Mouse (Mus musculus) forebrain, embryonic 16.5 days (tissue): Measurements from ENCODE around the gene Sumo1. TPM values are rescaled to one million over a fixed set of nuclear protein-coding genes. Genes with fewer than 3 reads are reported as not detected.

Experiments
- ATAC-seq: fragments of 200-750 bp; cut with Nextera tagmentation; 2 replicates; pipeline ENCODE4 v1.8.0; 2017; ENCODE audit warnings: mild to moderate bottlenecking, moderate library complexity
- H3K27ac ChIP-seq: fragments of 300-500 bp; sonication (generic); 2 replicates; pipeline ENCODE4 v1.5.1; 2014; ENCODE audit warnings: low read length, control low read depth
- H3K27me3 ChIP-seq: fragments of 300-500 bp; sonication (generic); replicated peaks from 2 replicates; pipeline ENCODE4 v1.6.1; 2014; ENCODE audit warnings: low read length; ENCODE audit not compliant: control insufficient read depth, insufficient read depth
- H3K36me3 ChIP-seq: fragments of 300-500 bp; sonication (generic); 2 replicates; pipeline ENCODE4 v1.6.1; 2014; ENCODE audit not compliant: control insufficient read depth, insufficient read depth
- H3K4me1 ChIP-seq: fragments of 300-500 bp; sonication (generic); replicated peaks from 2 replicates; pipeline ENCODE4 v1.6.1; 2014; ENCODE audit warnings: low read length; ENCODE audit not compliant: control insufficient read depth, insufficient read depth
- H3K4me2 ChIP-seq: fragments of 300-500 bp; sonication (generic); 2 replicates; pipeline ENCODE4 v1.6.1; 2014; ENCODE audit warnings: mild to moderate bottlenecking, low read length, control low read depth
- H3K4me3 ChIP-seq: fragments of 300-500 bp; sonication (generic); replicated peaks from 2 replicates; pipeline ENCODE4 v1.5.1; 2014; ENCODE audit warnings: mild to moderate bottlenecking, low read length, control low read depth
- H3K9ac ChIP-seq: fragments of 300-500 bp; sonication (generic); replicated peaks from 2 replicates; pipeline ENCODE4 v1.6.1; 2014; ENCODE audit warnings: low read depth, low read length, control low read depth
- H3K9me3 ChIP-seq: fragments of 300-500 bp; sonication (generic); 2 replicates; pipeline ENCODE4 v1.6.1; 2016; ENCODE audit warnings: low read length; ENCODE audit not compliant: control insufficient read depth
- WGBS: fragments of 180-500 bp; shearing (Covaris S2); extraction: QIAGEN DNeasy Blood & Tissue Kit; methylation state at CpG from one replicate; pipeline ENCODE4 v1.1.7; 2014; 5-methylcytosine and 5-hydroxymethylcytosine counted together
- polyA plus RNA-seq: library from polyadenylated mRNA; unstranded; fragments of >200 nt; fragmentation: Nextera tagmentation; extraction: Ambion mirVana; gene quantifications from 2 replicates; pipeline ENCODE4 v1.2.1, GENCODE M21; 2015

The Sumo1 gene
- polyA plus RNA-seq, 1 experiment from 2014 or later: 406 TPM

DNA sequence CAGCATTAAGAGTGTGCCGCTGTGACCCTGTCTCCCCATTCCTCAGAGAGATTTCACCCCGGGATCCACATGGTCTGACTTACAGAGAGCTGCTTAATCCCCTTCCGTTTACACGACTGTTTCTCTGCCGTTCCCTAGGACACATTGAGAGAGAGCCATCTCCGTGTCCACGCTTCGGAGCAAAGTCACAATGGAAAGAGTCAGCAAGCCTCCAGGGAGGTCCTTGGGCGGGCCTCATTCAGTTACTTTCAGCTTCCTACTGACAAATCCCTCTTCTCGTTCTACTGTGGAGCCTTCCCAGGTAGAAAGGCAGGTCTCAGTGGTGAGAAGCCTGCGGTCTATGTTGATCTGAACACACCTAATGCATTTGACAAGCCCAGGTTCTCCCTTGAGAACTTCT lies 119.6 kb downstream of the Sumo1 start:
- H3K9me3 ChIP-seq: no peaks in the 10 kb centered on the region
- no peaks in the 10 kb centered on the region for H3K36me3 ChIP-seq
- WGBS: 57% methylated on average over 11 of the region's 11 CpGs
- H3K27ac ChIP-seq: no peak overlapping the region
- H3K4me1 ChIP-seq: peaks cover 8% of the 10 kb centered on the region
- H3K4me2 ChIP-seq: no peak overlapping the region
- no peak for ATAC-seq
- no peak overlapping the region for H3K9ac ChIP-seq
- H3K27me3 ChIP-seq: no peaks in the 10 kb centered on the region
- no peak overlapping the region for H3K4me3 ChIP-seq

GRCm38 (mm10) chr1:59550227-59550626 lies 120.4 kb downstream of the Sumo1 start:
- no peak overlapping the region for H3K9ac ChIP-seq
- 80% methylated on average over 6 of the region's 6 CpGs for WGBS
- no peak for ATAC-seq

DNA sequence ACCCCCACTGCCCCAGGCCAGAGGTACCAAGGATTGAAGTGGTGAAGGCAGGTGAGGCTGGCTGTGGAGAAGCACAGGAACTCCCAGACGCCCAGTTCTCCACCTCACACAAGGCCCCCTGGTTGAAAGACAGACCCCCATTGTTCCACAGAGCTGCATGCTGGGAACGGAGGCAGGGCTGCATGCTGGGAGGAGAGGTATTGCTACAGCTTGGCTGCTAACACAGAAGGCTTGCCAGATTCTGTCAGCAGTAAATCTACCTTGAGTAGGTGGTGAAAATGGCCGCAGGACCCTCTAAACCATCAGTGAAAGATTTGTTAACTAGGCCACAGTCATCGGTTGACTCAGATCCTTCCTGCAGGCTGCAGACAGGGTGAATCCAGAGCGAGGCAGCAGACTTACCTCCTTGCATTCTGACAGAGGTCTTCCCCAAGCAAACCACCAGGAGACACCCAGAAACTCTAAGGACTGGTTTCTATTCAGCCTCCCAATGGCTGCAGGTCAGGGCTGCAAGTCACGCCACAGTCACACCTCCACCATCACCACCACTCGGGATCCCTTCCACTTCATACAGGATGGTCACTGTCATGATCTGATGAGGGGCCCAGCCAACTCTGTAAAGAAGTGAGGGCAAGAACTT lies 121.5 kb downstream of the Sumo1 start:
- no peak overlapping the region for H3K4me3 ChIP-seq
- no peaks in the 10 kb centered on the region for H3K36me3 ChIP-seq
- no peaks in the 10 kb centered on the region for H3K9me3 ChIP-seq
- H3K4me1 ChIP-seq: peaks cover 8% of the 10 kb centered on the region
- H3K9ac ChIP-seq: no peak overlapping the region
- ATAC-seq: no peak
- no peak overlapping the region for H3K4me2 ChIP-seq
- no peak overlapping the region for H3K27ac ChIP-seq
- no peaks in the 10 kb centered on the region for H3K27me3 ChIP-seq
- 60% methylated on average over 7 of the region's 7 CpGs for WGBS

More at GRCm38 (mm10) chr1:59550227-59550626, 120.4 kb downstream of the Sumo1 start:
- Histone ChIP-seq H3K9me3 (no peaks in the 10 kb centered on the region), H3K36me3 (no peaks in the 10 kb centered on the region), H3K27ac (no peak overlapping the region), H3K4me1 (peaks cover 8% of the 10 kb centered on the region), H3K4me2 (no peak overlapping the region), H3K27me3 (no peaks in the 10 kb centered on the region), H3K4me3 (no peak overlapping the region)

DNA sequence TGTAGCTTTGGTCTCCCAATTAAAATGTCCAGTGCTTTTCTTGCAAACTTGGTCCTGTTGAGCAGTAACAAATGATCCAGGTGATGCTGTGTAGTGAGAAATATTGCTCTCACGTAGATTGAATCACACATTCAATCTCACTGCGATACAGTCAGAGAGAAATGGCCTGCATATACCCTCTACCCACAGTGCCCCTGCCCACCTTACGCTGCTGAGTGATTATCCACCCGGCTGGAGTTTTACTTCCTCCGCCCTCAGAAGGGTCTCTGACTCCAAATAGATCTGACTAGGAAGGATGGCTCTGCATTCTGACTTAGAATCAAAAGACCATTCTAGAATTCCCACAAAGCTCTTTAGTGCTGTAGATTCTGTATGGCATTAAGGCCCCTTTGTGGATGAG lies 122.1 kb downstream of the Sumo1 start:
- H3K4me1 ChIP-seq: peaks cover 3% of the 10 kb centered on the region
- no peaks in the 10 kb centered on the region for H3K9me3 ChIP-seq
- no peak overlapping the region for H3K4me2 ChIP-seq
- no peak overlapping the region for H3K27ac ChIP-seq
- no peak for ATAC-seq
- no peaks in the 10 kb centered on the region for H3K27me3 ChIP-seq
- no peak overlapping the region for H3K4me3 ChIP-seq
- H3K36me3 ChIP-seq: no peaks in the 10 kb centered on the region
- 87% methylated on average over 5 of the region's 5 CpGs for WGBS
- H3K9ac ChIP-seq: no peak overlapping the region

- Histone ChIP-seq H3K36me3 (no peaks in the 10 kb centered on the region), H3K9ac (no peak overlapping the region), H3K27ac (no peak overlapping the region), H3K4me1 (no peaks in the 10 kb centered on the region), H3K9me3 (no peaks in the 10 kb centered on the region), H3K27me3 (no peaks in the 10 kb centered on the region), H3K4me3 (no peak overlapping the region), H3K4me2 (no peak overlapping the region)
- 82% methylated on average over 8 of the region's 8 CpGs for WGBS
- no peak for ATAC-seq
Measured at GRCm38 (mm10) chr1:59543911-59544310, 126.7 kb downstream of the Sumo1 start.

DNA sequence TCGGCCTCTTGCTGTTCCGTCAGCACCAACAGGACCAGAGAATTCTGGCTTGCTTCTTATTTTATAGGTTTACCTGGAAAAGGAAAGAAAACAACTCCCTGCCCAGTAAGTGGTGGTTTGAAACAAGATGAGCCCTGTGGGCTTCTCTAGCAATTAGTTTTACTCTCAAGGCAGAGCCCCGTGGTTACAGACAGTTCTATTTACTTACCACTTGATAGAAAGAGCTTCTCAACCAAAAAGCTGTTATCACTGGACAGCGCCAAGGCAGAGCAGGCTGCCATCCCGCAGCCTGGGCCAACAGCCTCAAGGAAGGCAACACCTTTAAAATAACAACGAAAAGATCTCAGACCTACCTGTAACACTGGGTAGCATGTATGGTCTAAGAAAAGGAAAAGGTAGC lies 128.4 kb downstream of the Sumo1 start:
- Histone ChIP-seq H3K4me1 (no peaks in the 10 kb centered on the region), H3K27ac (no peak overlapping the region), H3K36me3 (no peaks in the 10 kb centered on the region), H3K9me3 (no peaks in the 10 kb centered on the region), H3K9ac (no peak overlapping the region), H3K27me3 (no peaks in the 10 kb centered on the region), H3K4me3 (no peak overlapping the region), H3K4me2 (no peak overlapping the region)
- ATAC-seq: no peak
- 73% methylated on average over 6 of the region's 6 CpGs for WGBS

DNA sequence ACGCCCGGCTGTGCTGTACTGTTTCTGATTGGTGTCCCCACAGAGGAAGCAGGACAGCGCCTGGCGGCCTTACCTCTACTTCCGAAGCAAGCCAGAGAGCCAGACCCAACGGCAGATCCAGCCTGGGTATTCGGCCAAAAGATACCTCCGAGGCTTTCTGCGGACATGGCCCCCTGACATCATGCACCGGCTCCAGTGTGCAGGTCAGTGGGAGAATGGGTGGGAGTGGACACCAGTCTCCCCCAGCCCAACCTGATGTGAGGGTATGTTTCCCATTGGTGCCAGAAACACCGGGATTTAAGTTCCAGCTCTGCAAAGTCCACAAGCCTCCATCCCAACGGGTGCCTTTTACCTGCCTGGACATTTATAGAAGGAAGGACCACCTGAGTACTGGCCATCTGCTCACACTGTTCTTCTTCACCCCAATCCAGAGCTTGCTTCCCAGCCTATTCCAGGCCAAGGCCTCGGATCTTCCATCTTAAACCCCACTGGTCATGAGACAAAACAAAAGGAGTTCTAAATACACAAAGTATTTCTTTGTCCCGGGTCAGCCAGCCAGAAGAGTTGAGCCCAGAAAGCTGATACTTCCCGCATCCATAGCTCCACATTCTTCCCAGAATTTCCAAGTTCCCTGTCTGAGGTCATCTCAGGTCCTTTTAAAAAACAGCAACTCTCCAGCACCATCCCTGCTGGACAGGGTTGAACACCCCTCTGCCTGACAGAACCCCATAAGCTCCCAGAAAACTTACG lies 129.2 kb downstream of the Sumo1 start:
- Histone ChIP-seq H3K4me3 (no peak overlapping the region), H3K4me1 (peaks cover 3% of the 10 kb centered on the region), H3K27ac (no peak overlapping the region), H3K27me3 (no peaks in the 10 kb centered on the region), H3K4me2 (no peak overlapping the region), H3K9me3 (no peaks in the 10 kb centered on the region), H3K36me3 (no peaks in the 10 kb centered on the region), H3K9ac (no peak overlapping the region)
- 81% methylated on average over 16 of the region's 16 CpGs for WGBS
- no peak for ATAC-seq

- Histone ChIP-seq H3K9me3 (no peaks in the 10 kb centered on the region), H3K27me3 (no peaks in the 10 kb centered on the region), H3K4me1 (peaks cover 10% of the 10 kb centered on the region), H3K36me3 (no peaks in the 10 kb centered on the region), H3K27ac (no peak overlapping the region), H3K9ac (no peak overlapping the region), H3K4me2 (no peak overlapping the region), H3K4me3 (no peak overlapping the region)
- WGBS: 45% methylated on average over 19 of the region's 19 CpGs
- no peak for ATAC-seq
Measured at GRCm38 (mm10) chr1:59540537-59541148, 130.0 kb downstream of the Sumo1 start.

- H3K36me3 ChIP-seq: no peaks in the 10 kb centered on the region
- 82% methylated on average over 5 of the region's 5 CpGs for WGBS
- H3K27me3 ChIP-seq: no peaks in the 10 kb centered on the region
- H3K4me2 ChIP-seq: no peak overlapping the region
- peaks cover 20% of the 10 kb centered on the region for H3K4me1 ChIP-seq
- no peak overlapping the region for H3K4me3 ChIP-seq
- no peaks in the 10 kb centered on the region for H3K9me3 ChIP-seq
- H3K9ac ChIP-seq: no peak overlapping the region
- H3K27ac ChIP-seq: no peak overlapping the region
- ATAC-seq: no peak
Measured at GRCm38 (mm10) chr1:59538381-59538780, 132.3 kb downstream of the Sumo1 start.
